Mouse (Mus musculus): ENCODE measurements at regions not wholly inside any gene's neighbourhood (a gene's known extent, or its start where the extent isn't known, plus 50 kb on each side); places are given as distances from the start of the nearest gene placed in this dataset.

- TF ChIP-seq GATA1 (IDR thresholded peaks at IDR 0.05; ENCODE audit: borderline replicate concordance, low read length) (no peak), FLI1 (IDR thresholded peaks at IDR 0.05; ENCODE audit: low read length) (no peak)
Measured at GRCm38 (mm10) chr15:88318048-88318447, 282.1 kb upstream of the Zdhhc25 start.
